Mouse (Mus musculus) kidney, embryonic 14.5 days (tissue): ENCODE data around the gene Rps27a. TPM values are rescaled to one million over a fixed set of nuclear protein-coding genes. Genes with fewer than 3 reads are reported as not detected.

Experiments used
- ATAC-seq: fragments of 200-750 bp; cut with Nextera tagmentation; 2 replicates; pipeline ENCODE4 v1.8.0; 2017; ENCODE audit warnings: moderate number of reproducible peaks, mild to moderate bottlenecking, moderate TSS enrichment, moderate library complexity; ENCODE audit not compliant: low FRiP score, low TSS enrichment
- H3K27ac ChIP-seq: fragments of 300-500 bp; sonication (generic); 2 replicates; pipeline ENCODE4 v1.5.1; 2014; ENCODE audit warnings: low read depth, mild to moderate bottlenecking, low read length, moderate library complexity, mixed read lengths
- H3K27me3 ChIP-seq: fragments of 300-500 bp; sonication (generic); 2 replicates; pipeline ENCODE4 v1.6.1; 2014; ENCODE audit warnings: mild to moderate bottlenecking, low read length; ENCODE audit not compliant: control insufficient read depth, insufficient read depth
- H3K36me3 ChIP-seq: fragments of 300-500 bp; sonication (generic); 2 replicates; pipeline ENCODE4 v1.6.1; 2014; ENCODE audit warnings: low read length, mixed read lengths; ENCODE audit not compliant: control insufficient read depth, insufficient read depth
- H3K4me1 ChIP-seq: fragments of 300-500 bp; sonication (generic); 2 replicates; pipeline ENCODE4 v1.6.1; 2014; ENCODE audit warnings: low read length, mixed read lengths; ENCODE audit not compliant: control insufficient read depth, insufficient read depth
- H3K4me2 ChIP-seq: fragments of 300-500 bp; sonication (generic); replicated peaks from 2 replicates; pipeline ENCODE4 v1.6.1; 2014; ENCODE audit warnings: low read depth, mild to moderate bottlenecking, low read length
- H3K4me3 ChIP-seq: fragments of 300-500 bp; sonication (generic); 2 replicates; pipeline ENCODE4 v1.5.1; 2014; ENCODE audit warnings: mild to moderate bottlenecking, low read length
- H3K9ac ChIP-seq: fragments of 300-500 bp; sonication (generic); 2 replicates; pipeline ENCODE4 v1.6.1; 2014; ENCODE audit warnings: low read depth, mild to moderate bottlenecking, low read length, moderate library complexity
- H3K9me3 ChIP-seq: fragments of 300-500 bp; sonication (generic); 2 replicates; pipeline ENCODE4 v1.6.1; 2016; ENCODE audit warnings: low read length; ENCODE audit not compliant: control insufficient read depth
- WGBS: fragments of 180-500 bp; shearing (Covaris S2); extraction: QIAGEN DNeasy Blood & Tissue Kit; methylation state at CpG from one replicate; pipeline ENCODE4 v1.1.7; 2014; 5-methylcytosine and 5-hydroxymethylcytosine counted together
- polyA plus RNA-seq: library from polyadenylated mRNA; unstranded; fragments of >200 nt; fragmentation: Nextera tagmentation; extraction: Ambion mirVana; gene quantifications from 2 replicates; pipeline ENCODE4 v1.2.1, GENCODE M21; 2014

Rps27a gene
- polyA plus RNA-seq, 1 experiment from 2014 or later, result 1,394 TPM

- 85% methylated on average over 3 of the region's 3 CpGs for WGBS
- H3K4me2 ChIP-seq, result no peak overlapping the region
Measured at GRCm38 (mm10) chr11:29496962-29497361, 50.9 kb downstream of the Rps27a start.

More at GRCm38 (mm10) chr11:29496962-29497361, 50.9 kb downstream of the Rps27a start:
- no peak overlapping the region for H3K27ac ChIP-seq
- no peaks in the 10 kb centered on the region for H3K4me1 ChIP-seq
- no peak overlapping the region for H3K9ac ChIP-seq
- H3K9me3 ChIP-seq, result no peaks in the 10 kb centered on the region
- peaks cover 23% of the 10 kb centered on the region; the same call in 1 of the 2 replicates for H3K36me3 ChIP-seq
- H3K27me3 ChIP-seq, result no peaks in the 10 kb centered on the region
- H3K4me3 ChIP-seq, result no peak overlapping the region
- ATAC-seq, result no peak

Other genes with a start within 250 kb of the Rps27a start
- 24.4 and 30.6 TPM in 2 replicates for gene Ccdc88a, start 174.5 kb downstream of the Rps27a start, polyA plus RNA-seq
- 36.0 and 41.2 TPM in 2 replicates for gene Prorsd1, start 33.1 kb downstream of the Rps27a start, polyA plus RNA-seq
- 45.5 and 48.7 TPM in 2 replicates for gene Mtif2, start 21.7 kb downstream of the Rps27a start, polyA plus RNA-seq
- gene Clhc1, start 159 bp downstream of the Rps27a start, polyA plus RNA-seq, result 0.27 and 0.53 TPM in 2 replicates
- gene Rtn4, start 144.8 kb upstream of the Rps27a start, polyA plus RNA-seq, result 42.2 and 70.6 TPM in 2 replicates